Mouse (Mus musculus) CH12.LX (cell line): Measurements from ENCODE around the gene Sgf29. TPM values are rescaled to one million over a fixed set of nuclear protein-coding genes. Genes with fewer than 3 reads are reported as not detected.

Source experiments
- DNase-seq: peaks from one replicate; pipeline ENCODE4 v3.0.0-alpha.2; 2013; ENCODE audit errors: extremely low read depth
- H3K27ac ChIP-seq: 2 replicates; pipeline ENCODE4 v1.5.1; 2012; ENCODE audit warnings: low read depth, mild to moderate bottlenecking, control low read depth, moderate library complexity; ENCODE audit not compliant: insufficient read depth
- H3K27me3 ChIP-seq: replicated peaks from 2 replicates; pipeline ENCODE3; 2012; ENCODE audit warnings: inconsistent platforms
- H3K36me3 ChIP-seq, 2 experiments: replicated peaks in 1 of 2; 2 replicates each; pipeline versions ENCODE3 to v1.6.1; 2012; ENCODE audit warnings: inconsistent platforms in 1 of 2, low read length in 1 of 2, mild to moderate bottlenecking in 1 of 2, mixed read lengths in 1 of 2, moderate library complexity in 1 of 2; ENCODE audit not compliant: control insufficient read depth in 1 of 2, insufficient read depth in 1 of 2
- H3K4me1 ChIP-seq, 2 experiments: 2 replicates each; pipeline ENCODE4 v1.6.1; 2012; ENCODE audit warnings: inconsistent platforms in 1 of 2, moderate library complexity in 1 of 2; ENCODE audit not compliant: insufficient read depth in 2 of 2, control insufficient read depth in 1 of 2
- H3K4me2 ChIP-seq: 2 replicates; pipeline ENCODE4 v1.6.1; 2012; ENCODE audit warnings: low read depth, mild to moderate bottlenecking, control low read depth; ENCODE audit not compliant: poor library complexity, insufficient read depth, severe bottlenecking
- H3K4me3 ChIP-seq, 3 experiments: fragments of 150-350 bp in 1 of 3; sonication (generic) in 1 of 3; replicated peaks in 1 of 3; 2 replicates each; pipeline versions ENCODE3 to v1.5.1; 2011 to 2012; ENCODE audit warnings: low read depth in 2 of 3, low read length in 2 of 3, mild to moderate bottlenecking in 2 of 3, moderate library complexity in 2 of 3, control low read depth in 1 of 3, improper control_type of control experiment in 1 of 3, inconsistent platforms in 1 of 3, mixed read lengths in 1 of 3; ENCODE audit not compliant: poor library complexity in 1 of 3
- H3K79me2 ChIP-seq: replicated peaks from 2 replicates; pipeline ENCODE4 v1.6.1; 2012; ENCODE audit warnings: mild to moderate bottlenecking, moderate library complexity; ENCODE audit not compliant: control insufficient read depth, poor library complexity, insufficient read depth, severe bottlenecking; ENCODE audit errors: extremely low read depth
- H3K9ac ChIP-seq: 2 replicates; pipeline ENCODE4 v1.6.1; 2012; ENCODE audit warnings: low read depth, mild to moderate bottlenecking, control low read depth, moderate library complexity; ENCODE audit not compliant: insufficient read depth
- H3K9me3 ChIP-seq: replicated peaks from 2 replicates; pipeline ENCODE3; 2012; ENCODE audit warnings: low read length, inconsistent platforms, mixed read lengths
- BHLHE40 ChIP-seq: IDR thresholded peaks from 2 replicates; pipeline ENCODE4 v1.6.1; 2011; ENCODE audit warnings: mild to moderate bottlenecking, low read depth, low read length, improper control_type of control experiment
- CTCF ChIP-seq, 2 experiments: IDR thresholded peaks in 1 of 2; conservative IDR thresholded peaks in 1 of 2; 2 replicates each; pipeline ENCODE4 v1.5.1; 2011 to 2012; ENCODE audit warnings: low read depth in 2 of 2, low read length in 2 of 2, improper control_type of control experiment in 1 of 2, inconsistent platforms in 1 of 2, mild to moderate bottlenecking in 1 of 2, moderate library complexity in 1 of 2
- E2F4 ChIP-seq: IDR thresholded peaks from 2 replicates; pipeline ENCODE4 v1.6.1; 2011; ENCODE audit warnings: low read depth, low read length, improper control_type of control experiment; ENCODE audit not compliant: insufficient replicate concordance
- ELF1 ChIP-seq: IDR thresholded peaks from 2 replicates; pipeline ENCODE4 v1.6.1; 2014; ENCODE audit warnings: low read depth, mild to moderate bottlenecking, inconsistent platforms, low read length, improper control_type of control experiment
- EP300 ChIP-seq: IDR thresholded peaks from 2 replicates; pipeline ENCODE4 v1.6.1; 2011; ENCODE audit warnings: low read length, improper control_type of control experiment
- ETS1 ChIP-seq: conservative IDR thresholded peaks from 2 replicates; pipeline ENCODE4 v1.6.1; 2012; ENCODE audit warnings: low read depth, mild to moderate bottlenecking, inconsistent platforms, low read length, improper control_type of control experiment, moderate library complexity
- IRF4 ChIP-seq: IDR thresholded peaks from 2 replicates; pipeline ENCODE4 v1.6.1; 2014; ENCODE audit warnings: low read depth, mild to moderate bottlenecking, inconsistent platforms, low read length, improper control_type of control experiment
- JUN ChIP-seq: IDR thresholded peaks from 2 replicates; pipeline ENCODE4 v1.6.1; 2011; ENCODE audit warnings: low read depth, mild to moderate bottlenecking, low read length, improper control_type of control experiment, moderate library complexity; ENCODE audit not compliant: insufficient read depth
- JUND ChIP-seq: conservative IDR thresholded peaks from 2 replicates; pipeline ENCODE4 v1.6.1; 2011; ENCODE audit warnings: low read depth, low read length, improper control_type of control experiment
- KAT2A ChIP-seq: IDR thresholded peaks from 2 replicates; pipeline ENCODE4 v1.6.1; 2012; ENCODE audit warnings: low read length, improper control_type of control experiment, inconsistent platforms; ENCODE audit not compliant: insufficient replicate concordance
- MAX ChIP-seq: IDR thresholded peaks from 2 replicates; pipeline ENCODE4 v1.6.1; 2011; ENCODE audit warnings: low read length, improper control_type of control experiment
- MAZ ChIP-seq: IDR thresholded peaks from 2 replicates; pipeline ENCODE4 v1.6.1; 2012; ENCODE audit warnings: low read depth, mild to moderate bottlenecking, inconsistent platforms, low read length, improper control_type of control experiment, moderate library complexity
- MXI1 ChIP-seq: IDR thresholded peaks from 2 replicates; pipeline ENCODE4 v1.6.1; 2011; ENCODE audit warnings: mild to moderate bottlenecking, low read depth, low read length, improper control_type of control experiment
- MYC ChIP-seq: IDR thresholded peaks from 2 replicates; pipeline ENCODE4 v1.6.1; 2011; ENCODE audit warnings: low read depth, mild to moderate bottlenecking, improper control_type of control experiment, low read length
- NELFE ChIP-seq: IDR thresholded peaks from 2 replicates; pipeline ENCODE4 v1.6.1; 2011; ENCODE audit warnings: low read depth, low read length, improper control_type of control experiment
- NRF1 ChIP-seq: IDR thresholded peaks from 2 replicates; pipeline ENCODE4 v1.6.1; 2014; ENCODE audit warnings: low read depth, mild to moderate bottlenecking, inconsistent platforms, low read length, improper control_type of control experiment, moderate library complexity
- POLR2A ChIP-seq: IDR thresholded peaks from 2 replicates; pipeline ENCODE4 v1.6.1; 2011; ENCODE audit warnings: low read depth, mild to moderate bottlenecking, improper control_type of control experiment, low read length
- POLR2AphosphoS2 ChIP-seq: IDR thresholded peaks from 2 replicates; pipeline ENCODE4 v1.6.1; 2011; ENCODE audit warnings: low read depth, low read length, improper control_type of control experiment
- RAD21 ChIP-seq: IDR thresholded peaks from 2 replicates; pipeline ENCODE4 v1.6.1; 2011; ENCODE audit warnings: low read depth, mild to moderate bottlenecking, low read length, improper control_type of control experiment, moderate library complexity
- RCOR1 ChIP-seq: conservative IDR thresholded peaks from 2 replicates; pipeline ENCODE4 v1.6.1; 2012; ENCODE audit warnings: low read depth, mild to moderate bottlenecking, inconsistent platforms, low read length, improper control_type of control experiment
- SIN3A ChIP-seq: IDR thresholded peaks from 2 replicates; pipeline ENCODE4 v1.6.1; 2012; ENCODE audit warnings: low read length, improper control_type of control experiment, inconsistent platforms
- TBP ChIP-seq: conservative IDR thresholded peaks from 2 replicates; pipeline ENCODE4 v1.6.1; 2011; ENCODE audit warnings: low read depth, low read length, improper control_type of control experiment
- TCF12 ChIP-seq: IDR thresholded peaks from 2 replicates; pipeline ENCODE4 v1.6.1; 2014; ENCODE audit warnings: low read depth, mild to moderate bottlenecking, inconsistent platforms, low read length, improper control_type of control experiment
- UBTF ChIP-seq: IDR thresholded peaks from 2 replicates; pipeline ENCODE4 v1.6.1; 2012; ENCODE audit warnings: low read depth, mild to moderate bottlenecking, inconsistent platforms, low read length, improper control_type of control experiment, moderate library complexity
- USF1 ChIP-seq: IDR thresholded peaks from 2 replicates; pipeline ENCODE4 v1.6.1; 2014; ENCODE audit warnings: low read depth, mild to moderate bottlenecking, inconsistent platforms, low read length, improper control_type of control experiment
- USF2 ChIP-seq: conservative IDR thresholded peaks from 2 replicates; pipeline ENCODE4 v1.6.1; 2011; ENCODE audit warnings: low read depth, low read length, improper control_type of control experiment
- ZMIZ1 ChIP-seq: IDR thresholded peaks from 2 replicates; pipeline ENCODE4 v1.6.1; 2012; ENCODE audit warnings: low read depth, mild to moderate bottlenecking, inconsistent platforms, low read length, improper control_type of control experiment
- ZNF384 ChIP-seq: IDR thresholded peaks from 2 replicates; pipeline ENCODE4 v1.6.1; 2012; ENCODE audit warnings: low read depth, low read length, improper control_type of control experiment, inconsistent platforms
- dilution Hi-C: fragments of 300-500 bp; cut with MboI; formaldehyde crosslinking; loops from 2 replicates; pipeline ENCODE4 v1.14.3; 2020; ENCODE audit warnings: low sequenced_read_pairs; ENCODE audit not compliant: extremely low pct_unique_long_range_greater_than_20kb, extremely low pct_ligation_motif_present
- in situ Hi-C: fragments of 300-500 bp; cut with MboI; formaldehyde crosslinking; loops from 3 replicates; pipeline ENCODE4 v1.14.3; 2019; ENCODE audit warnings: low sequenced_read_pairs, low pct_ligation_motif_present, low pct_unique_long_range_greater_than_20kb, mixed read lengths
- polyA plus RNA-seq: library from polyadenylated mRNA; unstranded; fragments of >175 nt; gene quantifications from 2 replicates; pipeline ENCODE4 v1.2.1, GENCODE M21; 2012; ENCODE audit warnings: low read depth; ENCODE audit not compliant: insufficient read length
- total RNA-seq, 2 experiments: library from RNA; depleted of rRNA; stranded (reverse); fragments of 300-350 nt in 1 of 2; fragments of >200 nt in 1 of 2; gene quantifications; 2 replicates each; pipeline ENCODE4 v1.2.3; 2012 to 2014

The Sgf29 gene
- total and polyA plus RNA-seq, 3 experiments: 20.5 to 71.7 (median 55.6) TPM

DNA sequence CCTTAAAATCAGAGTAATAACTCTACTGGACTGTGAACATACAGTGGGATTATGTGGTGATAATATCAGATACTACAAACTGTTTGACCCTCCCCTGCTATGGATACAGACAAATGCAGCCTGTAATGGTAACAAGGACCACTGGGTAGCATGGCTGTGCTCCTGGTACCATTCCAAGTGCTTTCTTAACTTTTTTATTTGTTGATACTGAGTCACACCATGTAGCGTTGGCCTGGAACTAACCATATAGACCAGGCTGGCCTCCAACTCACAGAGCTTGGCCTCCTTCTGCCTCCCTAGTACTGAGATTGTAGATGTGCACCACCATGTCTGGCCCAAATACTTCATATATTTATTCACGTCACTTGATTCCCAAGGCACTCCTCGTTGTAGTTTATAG lies 16.2 kb downstream of the Sgf29 start:
- Histone ChIP-seq H3K27me3 (no peaks in the 10 kb centered on the region), H3K27ac (no peak overlapping the region), H3K4me3 (no peak overlapping the region), H3K4me2 (no peak overlapping the region), H3K9ac (no peak overlapping the region), H3K36me3 (peaks cover 52 to 84% of the 10 kb centered on the region in 2 experiments), H3K79me2 (no peaks in the 10 kb centered on the region), H3K9me3 (no peaks in the 10 kb centered on the region), H3K4me1 (peaks cover 0 to 15% of the 10 kb centered on the region in 2 experiments; a peak in 2 of 4 replicates)
- in situ Hi-C loops (no loop called here), dilution Hi-C loops (no loop called here)
- DNase-seq: no peak
- TF ChIP-seq ETS1 (no peak), ZNF384 (no peak), ELF1 (no peak), KAT2A (no peak), MAX (no peak), USF1 (no peak), MAZ (no peak), JUN (no peak), IRF4 (no peak), SIN3A (no peak), MYC (no peak), POLR2A (no peak), ZMIZ1 (no peak), USF2 (no peak), BHLHE40 (no peak), E2F4 (no peak), NELFE (no peak), RCOR1 (no peak), EP300 (no peak)

DNA sequence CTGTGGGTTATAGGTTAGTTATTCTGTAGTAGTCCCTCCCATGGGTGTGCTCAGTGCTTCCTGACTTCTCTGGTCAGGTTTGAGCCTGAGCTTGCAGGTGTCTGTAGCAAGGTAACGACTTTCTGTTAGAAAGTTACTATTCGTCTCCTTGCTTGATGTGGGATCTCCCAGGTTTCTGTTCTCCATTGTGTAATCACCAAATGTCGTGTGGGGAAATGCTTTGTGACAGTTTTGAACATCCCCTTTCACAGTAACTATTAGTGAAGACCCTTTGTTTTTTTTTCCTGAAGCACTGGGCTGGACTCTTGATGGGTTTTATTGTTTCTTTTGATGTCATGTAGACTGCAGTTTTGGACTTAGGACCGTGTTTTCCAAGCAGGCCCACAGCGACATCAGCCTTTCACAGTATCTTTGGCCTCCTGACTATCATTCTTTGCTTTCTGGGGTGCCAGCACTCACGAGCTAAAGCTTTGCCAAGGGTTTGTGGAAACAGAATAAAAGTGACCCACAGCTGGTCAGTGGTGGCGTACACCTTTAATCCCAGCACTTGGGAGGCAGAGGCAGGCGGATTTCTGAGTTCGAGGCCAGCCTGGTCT lies 18.5 kb downstream of the Sgf29 start:
- peaks cover 68 to 92% of the 10 kb centered on the region in 2 experiments for H3K36me3 ChIP-seq

More for the DNA sequence above, 18.5 kb downstream of the Sgf29 start:
- no peaks in the 10 kb centered on the region for H3K9me3 ChIP-seq
- no peak overlapping the region for H3K9ac ChIP-seq
- no peak overlapping the region for H3K27ac ChIP-seq
- H3K4me3 ChIP-seq: no peak overlapping the region
- TF ChIP-seq JUN (no peak), TBP (no peak), MXI1 (no peak), ZMIZ1 (no peak), TCF12 (no peak), RAD21 (no peak), USF2 (no peak), UBTF (no peak), MAX (no peak), JUND (no peak), KAT2A (no peak), ELF1 (no peak), POLR2AphosphoS2 (no peak), CTCF (conservative IDR thresholded peaks at IDR 0.05 in 1 of 2, IDR thresholded peaks at IDR 0.05 in 1 of 2; ENCODE audit: low read depth in 2 of 2, low read length in 2 of 2) (no peak), BHLHE40 (no peak), NRF1 (no peak), MAZ (no peak), RCOR1 (no peak)
- H3K4me1 ChIP-seq: peaks cover 0 to 15% of the 10 kb centered on the region in 2 experiments; a peak in 2 of 4 replicates
- DNase-seq: no peak
- in situ Hi-C loops (no loop called here), dilution Hi-C loops (no loop called here)
- H3K4me2 ChIP-seq: no peak overlapping the region
- H3K79me2 ChIP-seq: no peaks in the 10 kb centered on the region
- no peaks in the 10 kb centered on the region for H3K27me3 ChIP-seq
